Mouse (Mus musculus) heart, adult 2 months (tissue): Measurements from ENCODE around the gene Slc17a5.

Experiments used
- CTCF ChIP-seq: fragments of 200-600 bp; IDR thresholded peaks from 2 replicates; pipeline ENCODE4 v1.8.1; 2022; ENCODE audit warnings: antibody characterized with exemption, mild to moderate bottlenecking, moderate library complexity
- EP300 ChIP-seq: fragments of 200-500 bp; IDR thresholded peaks from 2 replicates; pipeline ENCODE4 v1.6.1; 2011; ENCODE audit warnings: low read depth, low read length, control low read depth; ENCODE audit not compliant: insufficient read depth

- TF ChIP-seq CTCF (no peak), EP300 (no peak)
Observed at GRCm38 (mm10) chr9:78559479-78559878, 28.4 kb downstream of the Slc17a5 start.
